Mouse (Mus musculus): Measurements from ENCODE around the gene Fam208b. TPM values are rescaled to one million over a fixed set of nuclear protein-coding genes. Genes with fewer than 3 reads are reported as not detected.

The Fam208b gene
- 14.0 and 14.7 TPM in 2 replicates for polyA plus RNA-seq (2012; rRNA removed)

DNA sequence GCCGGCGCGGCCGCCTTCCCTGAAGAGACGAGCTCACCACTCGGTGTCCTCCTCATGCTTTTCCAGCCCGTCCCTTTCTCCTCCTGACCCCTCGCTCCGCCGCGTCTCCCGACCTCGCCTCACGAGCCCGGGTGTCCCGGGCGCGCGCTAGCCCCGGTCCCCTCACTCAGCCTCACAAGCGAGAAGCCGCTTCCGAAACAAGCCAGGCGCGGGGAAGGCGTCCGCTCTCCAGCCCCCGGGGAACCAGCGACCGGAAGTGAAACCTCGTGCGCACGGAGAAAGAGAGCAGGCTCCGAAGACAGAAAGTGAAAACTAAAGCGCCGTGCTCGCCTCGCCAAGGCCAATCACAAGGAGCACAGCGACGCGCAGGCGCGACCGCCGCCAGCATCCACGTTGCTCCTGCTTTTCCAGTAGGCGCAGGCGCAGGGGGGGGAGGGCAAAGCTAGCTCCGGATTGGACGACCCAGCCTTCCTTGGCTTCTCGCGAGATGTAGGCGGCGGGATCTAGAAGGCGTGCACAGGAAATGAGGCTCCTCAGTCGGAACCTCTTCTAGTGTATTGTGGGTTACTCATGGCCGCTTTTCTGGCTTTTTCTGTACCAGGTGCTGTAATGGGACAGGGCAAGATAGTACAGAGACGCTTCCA lies at the start of gene Fam208b:
Gene Fam208b (minus strand): TSS at position 314 of the 644 bp plus-strand sequence.
- H3K27ac ChIP-seq (ENCODE audit: insufficient read depth, low read length): peak within 1 kb of the TSS; percentile 64
- H3K4me1 ChIP-seq (ENCODE audit: control insufficient read depth, insufficient read depth, low read length): peaks cover 1% of the 10 kb centered on the region; the same call in 1 of the 2 replicates
- peak within 1 kb of the TSS; percentile 67 for H3K4me3 ChIP-seq (ENCODE audit: insufficient read depth, low read length)
- TF ChIP-seq CTCF (IDR thresholded peaks at IDR 0.05; ENCODE audit: extremely low read depth, insufficient read depth, low read length): no peak
- peak; percentile 86 for TF ChIP-seq POLR2A (IDR thresholded peaks at IDR 0.05; ENCODE audit: extremely low read depth, insufficient read depth, low read length)

DNA sequence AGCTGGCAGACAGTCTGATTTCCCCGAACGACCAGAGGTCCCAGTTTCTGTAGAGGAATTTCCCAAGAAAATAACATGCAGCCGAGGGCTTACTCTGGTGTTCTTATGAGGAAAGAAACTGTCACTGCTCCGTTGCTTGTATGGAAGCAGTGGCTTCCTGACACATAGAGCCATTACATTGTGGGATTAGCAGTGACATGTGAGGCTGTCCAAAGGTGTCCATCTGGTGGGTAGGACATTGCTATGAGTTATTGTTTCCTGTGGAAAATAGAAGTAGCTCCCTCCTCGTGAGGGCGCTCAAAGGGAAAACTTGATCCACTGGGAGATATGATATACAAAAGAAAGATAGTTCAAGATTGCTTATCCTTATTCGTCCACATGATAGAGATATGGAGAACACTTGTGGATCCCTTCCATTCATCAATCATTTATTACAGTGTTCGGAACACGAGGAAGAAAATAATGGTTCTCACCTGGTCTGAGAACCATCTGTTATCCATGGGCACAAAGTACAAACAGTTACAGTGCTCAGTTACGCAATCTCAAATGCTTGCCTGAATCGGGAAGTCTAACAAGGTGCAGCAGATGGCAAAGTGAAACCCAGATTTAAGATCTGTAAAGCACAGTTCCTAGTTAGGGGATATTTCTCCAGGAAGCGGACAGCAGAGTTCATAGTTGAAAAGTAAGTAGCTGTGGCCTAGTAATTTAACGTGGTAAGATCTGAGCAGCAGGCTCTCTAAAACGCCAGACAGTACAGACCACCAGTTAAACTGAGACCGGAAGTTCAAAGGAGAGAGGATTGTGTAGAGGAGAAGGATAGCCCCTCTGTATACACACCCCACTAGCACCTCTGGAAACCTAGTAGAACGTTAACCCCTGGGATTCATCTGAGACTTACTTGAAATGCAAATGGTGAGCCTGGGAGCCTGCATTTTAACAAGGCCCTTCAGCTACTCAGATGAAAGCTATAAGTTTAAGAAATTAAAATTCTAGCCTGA lies 48.6 kb upstream of the Fam208b start:
- no peak overlapping the region for H3K27ac ChIP-seq (ENCODE audit: insufficient read depth, low read length)
- TF ChIP-seq POLR2A (IDR thresholded peaks at IDR 0.05; ENCODE audit: extremely low read depth, insufficient read depth, low read length): no peak
- TF ChIP-seq CTCF (IDR thresholded peaks at IDR 0.05; ENCODE audit: extremely low read depth, insufficient read depth, low read length): no peak
- H3K4me1 ChIP-seq (ENCODE audit: control insufficient read depth, insufficient read depth, low read length): no peaks in the 10 kb centered on the region; the same call in 1 of the 2 replicates
- no peak overlapping the region for H3K4me3 ChIP-seq (ENCODE audit: insufficient read depth, low read length)

DNA sequence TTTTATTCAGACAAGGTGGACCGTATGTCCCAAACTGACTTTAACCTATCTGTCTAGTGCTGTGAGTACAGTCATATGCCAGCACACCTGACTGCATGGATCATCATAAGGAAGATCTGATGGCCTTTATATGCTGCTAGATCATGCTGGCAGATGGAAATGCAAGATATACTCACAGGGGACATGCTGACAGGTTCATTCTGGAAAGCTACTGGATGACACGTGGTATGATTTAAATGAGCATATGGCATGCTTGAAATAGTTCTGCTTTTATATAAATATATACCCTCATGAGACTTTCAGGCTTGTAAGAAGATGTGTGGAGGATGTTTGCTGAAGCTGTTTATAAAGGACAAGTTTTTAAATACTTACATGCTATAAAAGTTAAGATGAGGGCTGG lies 43.5 kb upstream of the Fam208b start:
- TF ChIP-seq POLR2A (IDR thresholded peaks at IDR 0.05; ENCODE audit: extremely low read depth, insufficient read depth, low read length): no peak
- TF ChIP-seq CTCF (IDR thresholded peaks at IDR 0.05; ENCODE audit: extremely low read depth, insufficient read depth, low read length): no peak
- Histone ChIP-seq H3K4me1 (ENCODE audit: control insufficient read depth, insufficient read depth, low read length) (peaks cover 2% of the 10 kb centered on the region), H3K27ac (ENCODE audit: insufficient read depth, low read length) (no peak overlapping the region), H3K4me3 (ENCODE audit: insufficient read depth, low read length) (no peak overlapping the region)

DNA sequence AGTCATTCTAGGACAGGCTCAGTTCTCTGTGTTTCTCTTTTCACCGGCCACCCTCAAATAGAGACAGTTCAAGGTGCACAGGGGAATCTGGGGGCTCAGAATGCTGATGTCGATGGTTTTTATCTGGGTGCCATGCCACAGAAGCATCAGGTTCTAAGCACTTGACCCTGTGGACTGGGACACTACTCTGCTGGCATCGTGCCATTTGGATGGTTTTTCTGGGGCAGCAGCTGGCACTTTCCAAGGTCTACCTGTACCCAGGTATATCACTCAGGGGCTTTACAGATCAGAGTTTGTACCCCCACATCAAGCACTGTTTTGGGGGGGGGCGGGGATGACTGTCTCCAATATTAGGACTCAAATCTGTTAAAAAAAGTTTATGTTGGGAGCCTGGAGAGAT lies 39.7 kb upstream of the Fam208b start:
- TF ChIP-seq POLR2A (IDR thresholded peaks at IDR 0.05; ENCODE audit: extremely low read depth, insufficient read depth, low read length): no peak
- TF ChIP-seq CTCF (IDR thresholded peaks at IDR 0.05; ENCODE audit: extremely low read depth, insufficient read depth, low read length): no peak
- H3K4me1 ChIP-seq (ENCODE audit: control insufficient read depth, insufficient read depth, low read length): peaks cover 2% of the 10 kb centered on the region
- no peak overlapping the region for H3K27ac ChIP-seq (ENCODE audit: insufficient read depth, low read length)
- no peak overlapping the region for H3K4me3 ChIP-seq (ENCODE audit: insufficient read depth, low read length)

DNA sequence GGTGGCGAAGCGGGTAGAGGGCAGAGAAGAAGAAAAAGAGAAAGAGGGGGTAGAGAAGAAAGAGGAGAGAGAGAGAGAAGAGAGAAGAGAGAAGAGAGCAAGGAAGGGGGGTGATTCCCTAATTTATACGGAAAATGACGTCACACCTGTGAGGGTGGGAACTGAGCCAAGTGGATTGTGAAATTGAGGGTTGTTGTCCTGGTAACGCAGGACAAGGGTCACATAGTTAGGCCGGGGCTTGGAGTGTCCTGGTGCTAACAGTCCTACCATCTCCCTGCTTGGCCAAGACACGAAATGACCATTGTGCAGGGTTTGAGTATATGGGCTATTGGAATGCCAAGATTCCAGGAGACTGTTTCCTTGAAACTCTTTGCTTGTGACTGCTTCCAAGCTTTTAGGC lies 35.7 kb upstream of the Fam208b start:
- Histone ChIP-seq H3K4me1 (ENCODE audit: control insufficient read depth, insufficient read depth, low read length) (no peaks in the 10 kb centered on the region), H3K27ac (ENCODE audit: insufficient read depth, low read length) (no peak overlapping the region), H3K4me3 (ENCODE audit: insufficient read depth, low read length) (no peak overlapping the region)
- TF ChIP-seq CTCF (IDR thresholded peaks at IDR 0.05; ENCODE audit: extremely low read depth, insufficient read depth, low read length) (no peak), POLR2A (IDR thresholded peaks at IDR 0.05; ENCODE audit: extremely low read depth, insufficient read depth, low read length) (no peak)

DNA sequence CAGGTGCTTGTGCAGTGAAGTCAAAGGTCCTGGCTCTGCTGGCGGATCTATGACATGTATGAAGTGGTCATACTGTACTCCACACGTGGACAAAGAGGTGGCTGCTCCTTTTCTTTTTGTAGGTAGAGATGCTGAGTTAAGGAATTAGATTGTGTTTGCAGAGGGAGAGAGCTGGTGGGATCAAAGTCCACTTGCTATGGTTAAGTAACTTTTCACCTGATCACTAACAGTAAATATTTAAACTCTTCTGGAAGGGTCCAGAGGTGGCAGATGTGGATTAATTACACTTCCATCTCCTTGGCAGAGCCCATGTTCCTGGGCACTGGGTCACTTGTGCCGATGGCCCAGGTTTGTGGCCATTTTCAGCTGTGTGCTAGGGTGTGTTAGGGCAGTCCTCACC lies 35.0 kb upstream of the Fam208b start:
- Histone ChIP-seq H3K4me1 (ENCODE audit: control insufficient read depth, insufficient read depth, low read length) (no peaks in the 10 kb centered on the region), H3K27ac (ENCODE audit: insufficient read depth, low read length) (no peak overlapping the region), H3K4me3 (ENCODE audit: insufficient read depth, low read length) (no peak overlapping the region)
- no peak for TF ChIP-seq POLR2A (IDR thresholded peaks at IDR 0.05; ENCODE audit: extremely low read depth, insufficient read depth, low read length)
- TF ChIP-seq CTCF (IDR thresholded peaks at IDR 0.05; ENCODE audit: extremely low read depth, insufficient read depth, low read length): no peak

DNA sequence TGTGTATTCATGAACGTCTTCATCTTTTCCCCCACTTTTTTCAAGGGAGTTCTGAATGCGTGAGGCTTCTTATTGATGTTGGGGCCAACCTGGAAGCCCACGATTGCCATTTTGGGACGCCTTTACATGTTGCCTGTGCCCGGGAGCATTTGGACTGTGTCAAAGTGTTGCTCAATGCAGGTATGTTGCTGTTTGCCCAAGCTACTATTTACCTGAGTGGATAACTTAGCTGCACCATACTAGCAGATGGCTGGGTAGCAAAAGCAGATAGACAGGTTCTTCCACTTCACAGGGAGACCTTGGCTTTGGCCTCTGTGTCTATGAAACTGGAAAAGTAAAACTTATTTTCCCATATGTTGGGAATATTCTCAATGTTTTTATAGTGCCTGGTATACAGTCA lies 34.0 kb upstream of the Fam208b start:
- no peak for TF ChIP-seq POLR2A (IDR thresholded peaks at IDR 0.05; ENCODE audit: extremely low read depth, insufficient read depth, low read length)
- no peak for TF ChIP-seq CTCF (IDR thresholded peaks at IDR 0.05; ENCODE audit: extremely low read depth, insufficient read depth, low read length)
- no peaks in the 10 kb centered on the region for H3K4me1 ChIP-seq (ENCODE audit: control insufficient read depth, insufficient read depth, low read length)
- no peak overlapping the region for H3K27ac ChIP-seq (ENCODE audit: insufficient read depth, low read length)
- no peak overlapping the region for H3K4me3 ChIP-seq (ENCODE audit: insufficient read depth, low read length)

DNA sequence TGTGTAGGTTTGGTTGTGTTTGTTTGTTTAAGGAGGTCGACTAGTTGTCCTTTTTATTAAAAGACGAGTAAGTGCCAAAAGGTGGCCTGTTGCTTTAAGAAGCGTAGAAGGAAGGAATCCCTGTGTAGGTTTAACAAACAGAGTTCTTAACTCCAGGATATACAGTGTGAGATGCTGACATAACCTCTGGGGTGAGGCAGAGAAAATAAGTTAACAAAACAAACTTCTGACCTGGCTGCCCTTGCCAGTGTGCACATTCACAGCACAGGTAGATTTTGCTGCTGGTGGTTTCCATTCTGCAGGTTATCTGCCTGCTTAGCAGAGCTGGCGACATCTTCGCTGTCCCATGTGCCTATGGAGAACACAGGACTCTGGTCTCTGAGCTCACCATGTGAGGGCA lies 31.6 kb upstream of the Fam208b start:
- TF ChIP-seq POLR2A (IDR thresholded peaks at IDR 0.05; ENCODE audit: extremely low read depth, insufficient read depth, low read length) (no peak), CTCF (IDR thresholded peaks at IDR 0.05; ENCODE audit: extremely low read depth, insufficient read depth, low read length) (no peak)

DNA sequence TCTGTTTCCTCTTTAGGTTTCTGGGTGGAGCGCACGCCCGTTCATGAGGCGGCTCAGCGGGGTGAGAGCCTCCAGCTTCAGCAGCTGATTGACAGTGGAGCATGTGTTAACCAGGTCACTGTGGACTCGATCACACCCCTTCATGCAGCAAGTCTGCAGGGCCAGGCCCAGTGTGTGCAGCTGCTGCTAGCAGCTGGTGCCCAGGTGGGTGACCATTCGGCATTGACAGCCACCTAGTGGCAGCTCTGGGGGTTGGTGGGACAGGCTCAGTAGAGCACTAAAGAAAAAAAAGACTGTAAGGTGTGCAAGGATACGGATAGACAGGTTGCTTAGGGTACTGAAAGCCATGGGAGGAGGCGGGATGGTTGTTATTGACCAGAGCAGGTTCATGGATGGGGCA lies 31.1 kb upstream of the Fam208b start:
- TF ChIP-seq POLR2A (IDR thresholded peaks at IDR 0.05; ENCODE audit: extremely low read depth, insufficient read depth, low read length): no peak
- no peak for TF ChIP-seq CTCF (IDR thresholded peaks at IDR 0.05; ENCODE audit: extremely low read depth, insufficient read depth, low read length)

More for the DNA sequence above, 31.6 kb upstream of the Fam208b start:
- Histone ChIP-seq H3K4me3 (ENCODE audit: insufficient read depth, low read length) (no peak overlapping the region), H3K27ac (ENCODE audit: insufficient read depth, low read length) (no peak overlapping the region), H3K4me1 (ENCODE audit: control insufficient read depth, insufficient read depth, low read length) (no peaks in the 10 kb centered on the region)

More for the DNA sequence above, 31.1 kb upstream of the Fam208b start:
- no peak overlapping the region for H3K4me3 ChIP-seq (ENCODE audit: insufficient read depth, low read length)
- no peaks in the 10 kb centered on the region for H3K4me1 ChIP-seq (ENCODE audit: control insufficient read depth, insufficient read depth, low read length)
- H3K27ac ChIP-seq (ENCODE audit: insufficient read depth, low read length): no peak overlapping the region

Measured in cortical plate, adult 2 months (tissue).